Mouse (Mus musculus) kidney, postnatal 25 days (tissue): ENCODE data around the gene Gm17349.

Experiments used
- DNase-seq, 2 experiments: peaks; one replicate each; pipeline ENCODE4 v3.0.0; 2021; ENCODE audit warnings: mixed read lengths in 2 of 2

The Gm17349 gene

GRCm38 (mm10) chr15:99661121-99661830 lies 44.0 kb downstream of the Gm17349 start:
- DNase-seq, result peak in 1 of 2 experiments; percentile 18

- peak in 1 of 2 experiments; percentile 17 for DNase-seq
These were observed 46.9 kb downstream of the Gm17349 start for GRCm38 (mm10) chr15:99658437-99658836.

- DNase-seq, result peak in 1 of 2 experiments; percentile 18
These were observed 49.3 kb downstream of the Gm17349 start for GRCm38 (mm10) chr15:99655956-99656355.

- no peak for DNase-seq
These were observed 51.4 kb downstream of the Gm17349 start for GRCm38 (mm10) chr15:99653876-99654275.

GRCm38 (mm10) chr15:99653291-99653690 lies 52.0 kb downstream of the Gm17349 start:
- DNase-seq, result no peak
